In the genomic region with DNA sequence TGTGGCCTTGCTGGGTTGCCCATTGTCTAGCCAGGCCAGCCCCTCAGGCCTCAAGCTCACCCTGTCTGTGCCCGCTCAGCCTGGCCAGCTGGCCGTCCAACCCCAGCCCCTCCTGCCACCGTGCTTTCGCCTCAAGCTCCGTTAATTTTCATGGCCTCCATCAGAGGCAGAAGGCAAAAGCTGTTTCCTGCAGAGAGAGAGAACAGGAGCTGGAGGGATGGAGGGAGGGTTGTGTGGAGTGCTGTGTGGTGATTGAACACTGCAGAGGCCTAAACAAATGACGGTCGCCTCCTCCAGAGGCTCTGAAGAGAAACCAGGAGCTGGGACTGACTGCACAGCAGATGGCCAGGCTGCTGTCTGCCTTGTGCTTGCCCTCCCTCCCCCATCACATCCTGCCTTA, we compare ENCODE assay signal across 10 mouse cellular contexts.
DNase-seq lines count a peak whose midpoint lies in the region; ATAC-seq and TF ChIP-seq lines count a peak whose summit lies in the region.
"Had no signal": no experiment of that assay in that cellular context is flagged by ENCODE, and none has a peak within 500 bp of the region (broad histone marks: within the 10 kb centered on the region; RNA-seq: fewer than 3 reads in every experiment).

No protein-coding gene starts in this region.

- DNase-seq in cerebellum, adult 11 months, result no peak
- peak; percentile 72 for DNase-seq in layer of hippocampus, adult 9-11 months
- no peak for DNase-seq in layer of hippocampus, postnatal 25 days (ENCODE audit: extremely low spot score in 1 of 2, low spot score in 1 of 2)
- no peak for DNase-seq in yolk sac, embryonic 10.5 days (ENCODE audit: low spot score)
- DNase-seq in frontal cortex, postnatal 10 days (ENCODE audit: low spot score in 2 of 2), result no peak

- WGBS in intestine, embryonic 15.5 days, result 38% methylated on average over 7 of the region's 7 CpGs
- 41% methylated on average over 7 of the region's 7 CpGs for WGBS in olfactory bulb, adult 2 months

- H3K9me3 ChIP-seq in intestine, embryonic 15.5 days, result no peaks in the 10 kb centered on the region
- H3K9me3 ChIP-seq: limb, embryonic 13.5 days had no signal

- H3K4me3 ChIP-seq in intestine, embryonic 15.5 days (replicated peaks), result no peak overlapping the region
- no peak overlapping the region for H3K4me3 ChIP-seq in olfactory bulb, adult 2 months (ENCODE audit: insufficient read depth, low read depth, low read length)
- H3K4me3 ChIP-seq: erythroblast, embryonic 14.5 days; limb, embryonic 13.5 days had no signal

- peak overlapping the region; percentile 45 for H3K27ac ChIP-seq in intestine, embryonic 15.5 days
- peak overlapping the region; percentile 54; the same call in 1 of the 2 replicates for H3K27ac ChIP-seq in olfactory bulb, adult 2 months (ENCODE audit: insufficient read depth, low read depth, low read length)
- H3K27ac ChIP-seq: limb, embryonic 13.5 days had no signal

- no peaks in the 10 kb centered on the region for H3K36me3 ChIP-seq in intestine, embryonic 15.5 days

- H3K9ac ChIP-seq in intestine, embryonic 15.5 days, result peak overlapping the region; percentile 21; the same call in 1 of the 2 replicates
- H3K9ac ChIP-seq: limb, embryonic 13.5 days had no signal

- peaks cover 58% of the 10 kb centered on the region for H3K4me1 ChIP-seq in intestine, embryonic 15.5 days (replicated peaks)
- H3K4me1 ChIP-seq in olfactory bulb, adult 2 months (ENCODE audit: control insufficient read depth, insufficient read depth, low read length), result peaks cover 50% of the 10 kb centered on the region

- H3K4me2 ChIP-seq in intestine, embryonic 15.5 days (replicated peaks), result no peak overlapping the region
- H3K4me2 ChIP-seq: limb, embryonic 13.5 days had no signal

- TF ChIP-seq POLR2A in olfactory bulb, adult 2 months (IDR thresholded peaks at IDR 0.05; ENCODE audit: insufficient read depth, low read depth, low read length), result no peak

- H3K27me3 ChIP-seq in intestine, embryonic 15.5 days (replicated peaks), result no peaks in the 10 kb centered on the region
- H3K27me3 ChIP-seq: limb, embryonic 13.5 days had no signal

- TF ChIP-seq CTCF in olfactory bulb, adult 2 months (IDR thresholded peaks at IDR 0.05; ENCODE audit: insufficient read depth, low read depth, low read length), result no peak

- ATAC-seq in cerebellum, adult (ENCODE audit: insufficient number of reproducible peaks, low FRiP score, low TSS enrichment), result 0 out of 2 replicates have a peak, but pooled peaks have one; percentile 4
- ATAC-seq in intestine, embryonic 15.5 days, result peak; percentile 24; the same call in 1 of the 2 replicates
